Mouse (Mus musculus) cortical plate, adult 2 months (tissue): ENCODE data around the gene Tnfaip2. TPM values are rescaled to one million over a fixed set of nuclear protein-coding genes. Genes with fewer than 3 reads are reported as not detected.

Experiments used
- H3K27ac ChIP-seq: fragments of 200-500 bp; 2 replicates; pipeline ENCODE4 v1.5.1; 2012; ENCODE audit warnings: low read length, control low read depth, inconsistent platforms; ENCODE audit not compliant: insufficient read depth
- H3K4me1 ChIP-seq: fragments of 200-500 bp; 2 replicates; pipeline ENCODE4 v1.6.1; 2011; ENCODE audit warnings: low read length; ENCODE audit not compliant: control insufficient read depth, insufficient read depth
- H3K4me3 ChIP-seq: fragments of 200-500 bp; 2 replicates; pipeline ENCODE4 v1.5.1; 2011; ENCODE audit warnings: mild to moderate bottlenecking, low read length, control low read depth; ENCODE audit not compliant: insufficient read depth
- CTCF ChIP-seq: fragments of 200-500 bp; IDR thresholded peaks from 2 replicates; pipeline ENCODE4 v1.5.1; 2011; ENCODE audit warnings: mild to moderate bottlenecking, control low read depth, low read length; ENCODE audit not compliant: insufficient read depth; ENCODE audit errors: extremely low read depth
- POLR2A ChIP-seq: fragments of 200-500 bp; IDR thresholded peaks from 2 replicates; pipeline ENCODE4 v1.6.1; 2011; ENCODE audit warnings: mild to moderate bottlenecking, low read length, control low read depth; ENCODE audit not compliant: insufficient read depth; ENCODE audit errors: extremely low read depth
- polyA plus RNA-seq: library from polyadenylated mRNA; depleted of rRNA; stranded (reverse); fragments of >200 nt; gene quantifications from 2 replicates; pipeline ENCODE4 v1.2.3, GENCODE M21; 2012

Gene Tnfaip2
- polyA plus RNA-seq, 1 experiment = 0.79 TPM

- no peak overlapping the region for H3K4me3 ChIP-seq
- peaks cover 4% of the 10 kb centered on the region; the same call in 1 of the 2 replicates for H3K4me1 ChIP-seq
- H3K27ac ChIP-seq = no peak overlapping the region
- TF ChIP-seq CTCF (no peak), POLR2A (no peak)
Measured at GRCm38 (mm10) chr12:111427438-111428113, 14.7 kb upstream of the Tnfaip2 start.

DNA sequence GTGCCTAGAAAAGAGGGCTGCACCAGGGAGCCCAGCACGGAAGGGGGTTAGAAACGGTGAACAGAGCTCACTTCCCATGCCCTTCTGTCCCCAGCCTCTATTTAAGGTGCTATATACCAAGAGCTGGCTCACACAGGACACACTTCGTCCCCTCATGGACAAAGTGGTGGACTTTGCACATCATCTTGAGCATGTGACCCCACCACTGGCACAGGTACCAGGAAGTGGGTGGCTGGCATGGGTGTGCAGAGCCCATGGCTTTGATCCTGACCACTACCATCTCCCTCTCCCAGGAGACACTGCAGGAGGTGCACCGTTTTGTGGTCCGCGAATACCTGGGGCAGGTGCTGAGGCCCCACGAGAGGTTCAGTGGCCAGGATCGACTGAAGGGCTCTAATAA is 13.9 kb upstream of the Tnfaip2 start:
- H3K27ac ChIP-seq = no peak overlapping the region
- no peak for TF ChIP-seq POLR2A
- TF ChIP-seq CTCF = no peak
- no peak overlapping the region for H3K4me3 ChIP-seq
- H3K4me1 ChIP-seq = peaks cover 4% of the 10 kb centered on the region; the same call in 1 of the 2 replicates

DNA sequence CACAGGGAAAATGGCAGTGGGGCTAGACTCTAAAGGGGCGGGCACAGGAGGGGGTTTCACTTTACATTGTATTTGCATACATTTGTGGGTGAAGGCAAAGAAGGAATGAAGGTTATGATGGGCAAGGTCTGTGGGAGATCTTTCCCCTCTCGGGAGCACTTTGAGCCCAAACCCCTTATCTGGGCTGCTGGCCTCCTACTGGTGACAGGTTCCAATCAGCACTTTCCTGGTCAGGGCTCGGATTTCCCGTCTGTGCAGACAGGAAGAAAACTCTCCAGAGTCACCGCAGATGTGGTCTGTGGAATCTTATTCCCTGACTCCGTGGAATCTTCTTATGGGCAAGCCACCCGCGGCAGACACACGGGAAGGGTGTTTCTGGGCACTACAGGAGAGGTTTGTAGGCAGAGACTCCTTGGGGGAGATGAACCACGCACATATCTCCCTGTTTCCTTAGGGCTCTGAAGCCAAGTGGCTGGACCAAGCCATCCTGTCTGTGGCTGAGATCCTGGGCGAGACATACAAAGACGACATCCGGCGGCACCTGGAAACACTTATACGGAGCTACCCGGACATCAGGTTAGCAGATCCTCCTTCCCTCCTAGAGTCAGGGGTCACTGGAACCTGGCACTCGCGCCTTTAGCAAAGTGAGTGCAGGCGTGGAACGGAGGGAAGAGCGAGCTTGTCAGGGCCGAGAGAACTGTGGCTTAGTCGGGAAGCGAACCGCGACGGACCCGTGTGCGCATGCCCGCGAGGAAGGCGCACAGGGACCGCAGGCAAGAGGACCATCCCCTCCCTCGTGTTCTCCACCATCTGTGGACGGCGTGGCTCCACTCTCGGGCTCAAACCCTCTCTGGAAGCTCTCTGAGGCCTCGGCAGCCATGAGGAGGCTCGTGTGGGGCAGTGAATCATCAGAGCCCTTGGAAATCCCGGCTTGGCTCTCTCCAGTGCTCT is 13.0 kb upstream of the Tnfaip2 start:
- peak; percentile 49; the same call in 1 of the 2 replicates for TF ChIP-seq POLR2A
- no peak for TF ChIP-seq CTCF
- H3K4me1 ChIP-seq = peaks cover 4% of the 10 kb centered on the region; the same call in 1 of the 2 replicates
- no peak overlapping the region for H3K27ac ChIP-seq
- peak overlapping the region; percentile 32 for H3K4me3 ChIP-seq

DNA sequence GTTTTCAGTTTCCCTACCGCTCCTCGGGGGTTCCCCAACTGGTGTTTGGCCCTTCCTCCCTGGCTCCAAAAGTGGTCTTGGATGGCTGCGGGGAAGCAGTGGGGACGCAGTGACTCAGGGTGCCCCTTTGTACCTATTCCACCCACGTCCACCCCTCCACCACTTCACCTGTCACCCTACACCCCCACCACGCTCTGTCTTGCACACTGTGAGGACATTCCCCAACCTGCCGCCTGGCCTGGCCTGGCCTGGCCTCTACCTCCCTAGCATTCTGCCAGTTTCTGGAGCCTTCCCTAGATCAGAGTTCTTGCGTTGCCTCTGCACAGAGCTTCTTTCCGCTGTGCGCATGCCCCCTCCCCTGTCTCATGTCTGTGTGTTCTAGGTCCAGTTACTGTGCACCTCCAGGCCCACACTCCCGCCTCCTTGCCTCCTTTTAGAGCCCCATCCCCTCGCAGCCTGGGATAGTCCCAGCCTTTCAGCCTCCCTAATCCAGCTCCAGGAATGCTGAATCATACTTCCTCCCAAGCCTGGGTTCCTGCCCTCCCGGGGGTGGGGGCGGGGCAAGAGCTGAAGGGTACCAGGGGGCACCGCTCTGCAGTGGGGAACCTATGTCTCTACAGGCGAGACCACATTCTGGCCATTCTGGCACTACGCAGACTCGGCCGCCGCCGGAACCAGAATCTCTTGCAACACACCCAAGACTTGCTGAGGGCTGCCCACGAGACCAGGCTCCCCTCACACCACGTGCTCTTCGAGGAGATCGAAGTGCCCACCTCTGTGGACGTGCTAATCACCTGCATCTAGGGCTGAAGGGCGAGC is 12.0 kb upstream of the Tnfaip2 start:
- no peak overlapping the region for H3K27ac ChIP-seq
- H3K4me3 ChIP-seq = no peak overlapping the region; the same call in 1 of the 2 replicates
- no peak for TF ChIP-seq CTCF
- TF ChIP-seq POLR2A = no peak
- H3K4me1 ChIP-seq = peaks cover 4% of the 10 kb centered on the region; the same call in 1 of the 2 replicates

DNA sequence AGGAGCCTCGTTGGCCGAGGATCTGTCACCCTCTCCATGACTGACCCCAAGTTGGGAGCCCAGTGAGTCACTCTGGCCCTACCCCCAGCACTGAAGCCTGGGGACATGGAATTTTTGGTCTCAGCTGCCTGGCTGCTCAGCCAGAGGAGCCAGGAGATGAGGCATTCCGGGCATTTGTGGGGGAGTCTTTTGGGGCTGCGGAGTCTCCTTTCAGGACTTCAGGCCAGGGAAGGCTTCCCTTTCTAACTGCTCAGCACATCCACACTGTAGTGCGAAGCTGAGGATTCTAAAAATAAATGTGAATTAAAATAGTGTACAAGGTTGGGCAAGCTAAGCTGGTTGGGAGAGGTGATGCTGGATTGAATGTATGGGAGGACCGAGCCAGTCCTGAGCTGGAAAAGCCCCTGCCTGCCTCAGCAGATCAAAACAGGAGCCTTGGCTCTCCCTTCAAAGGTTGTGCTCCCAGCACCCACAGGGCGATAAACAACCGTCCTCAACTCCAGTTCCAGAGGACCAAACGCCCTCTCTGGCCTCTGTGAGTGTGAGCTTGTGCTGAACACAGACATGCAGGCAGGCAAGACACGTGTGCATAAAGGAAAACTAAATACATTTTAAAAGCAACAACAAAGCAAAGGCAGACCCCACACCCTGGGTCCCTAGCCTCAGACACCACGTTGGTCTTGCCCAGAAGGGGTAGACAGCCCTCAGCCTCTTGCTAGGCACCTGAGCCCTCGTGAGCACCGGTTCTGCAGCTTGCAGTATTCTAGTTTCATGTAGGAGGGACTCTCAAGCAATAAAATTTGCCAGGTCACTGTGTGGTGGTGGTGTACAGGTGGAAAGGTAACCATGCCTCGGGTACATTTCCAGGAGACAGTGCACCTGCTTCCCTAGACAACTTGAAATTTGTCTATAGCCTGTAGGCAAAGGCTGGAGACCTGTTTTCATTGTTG is 11.1 kb upstream of the Tnfaip2 start:
- Histone ChIP-seq H3K4me3 (no peak overlapping the region), H3K27ac (no peak overlapping the region), H3K4me1 (peaks cover 4% of the 10 kb centered on the region; the same call in 1 of the 2 replicates)
- TF ChIP-seq POLR2A (no peak), CTCF (no peak)

GRCm38 (mm10) chr12:111432097-111432496 is 10.2 kb upstream of the Tnfaip2 start:
- H3K4me1 ChIP-seq = peaks cover 7% of the 10 kb centered on the region; the same call in 1 of the 2 replicates
- no peak overlapping the region for H3K4me3 ChIP-seq
- no peak for TF ChIP-seq CTCF
- no peak for TF ChIP-seq POLR2A
- H3K27ac ChIP-seq = no peak overlapping the region

DNA sequence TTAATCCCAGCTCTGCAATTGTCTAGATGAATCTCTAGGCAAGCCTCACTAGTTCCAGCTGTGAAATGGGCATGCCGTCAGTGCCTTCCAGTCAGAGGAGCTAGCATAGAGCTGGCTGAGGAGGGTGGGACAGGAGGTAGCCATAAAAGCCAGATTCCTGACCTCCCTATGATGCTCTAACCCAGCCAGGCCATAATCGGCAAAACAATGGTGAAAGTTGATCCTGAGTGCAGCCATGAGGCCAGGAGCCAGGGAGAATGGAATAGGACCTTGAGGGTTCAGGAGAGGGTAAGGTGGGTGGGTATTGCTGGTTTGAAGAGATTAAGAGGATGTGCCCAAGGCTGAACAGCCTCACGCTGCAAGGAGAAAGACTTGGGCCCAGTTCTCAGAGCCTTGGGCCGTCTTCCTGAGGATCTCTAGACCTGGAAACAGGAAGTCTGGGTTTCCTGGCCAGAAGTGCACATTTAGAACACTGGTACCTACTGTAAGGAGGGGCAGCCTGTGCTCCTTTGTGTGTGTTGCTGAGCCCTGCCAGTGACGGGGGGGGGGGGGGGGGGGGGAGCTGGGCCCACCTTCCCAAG is 9.4 kb upstream of the Tnfaip2 start:
- Histone ChIP-seq H3K4me1 (peaks cover 7% of the 10 kb centered on the region; the same call in 1 of the 2 replicates), H3K4me3 (no peak overlapping the region), H3K27ac (no peak overlapping the region)
- no peak for TF ChIP-seq CTCF
- TF ChIP-seq POLR2A = no peak

GRCm38 (mm10) chr12:111434164-111434744 is 8.0 kb upstream of the Tnfaip2 start:
- H3K27ac ChIP-seq = no peak overlapping the region
- peaks cover 7% of the 10 kb centered on the region; the same call in 1 of the 2 replicates for H3K4me1 ChIP-seq
- TF ChIP-seq POLR2A = no peak
- H3K4me3 ChIP-seq = no peak overlapping the region
